Mouse (Mus musculus): ENCODE data around the gene Chmp6. TPM values are rescaled to one million over a fixed set of nuclear protein-coding genes. Genes with fewer than 3 reads are reported as not detected.

The Chmp6 gene
- total RNA-seq (2017), result 26.9 and 37.8 TPM in 2 replicates

- ATAC-seq (replicated peaks; ENCODE audit: low read depth, poor library complexity, severe bottlenecking), result peak; percentile 55
Observed at GRCm38 (mm10) chr11:119913291-119913934, at the start of gene Chmp6. Chmp6 (plus strand) TSS chr11:119913441.

GRCm38 (mm10) chr11:119866837-119867236 lies 46.4 kb upstream of the Chmp6 start:
- ATAC-seq (replicated peaks; ENCODE audit: low read depth, poor library complexity, severe bottlenecking), result no peak

GRCm38 (mm10) chr11:119868138-119868537 lies 45.1 kb upstream of the Chmp6 start:
- ATAC-seq (replicated peaks; ENCODE audit: low read depth, poor library complexity, severe bottlenecking), result no peak

GRCm38 (mm10) chr11:119868556-119868955 lies 44.7 kb upstream of the Chmp6 start:
- ATAC-seq (replicated peaks; ENCODE audit: low read depth, poor library complexity, severe bottlenecking), result no peak

- no peak for ATAC-seq (replicated peaks; ENCODE audit: low read depth, poor library complexity, severe bottlenecking)
Observed at GRCm38 (mm10) chr11:119871141-119871540, 42.1 kb upstream of the Chmp6 start.

- no peak for ATAC-seq (replicated peaks; ENCODE audit: low read depth, poor library complexity, severe bottlenecking)
Observed at GRCm38 (mm10) chr11:119873643-119874042, 39.6 kb upstream of the Chmp6 start.

- ATAC-seq (replicated peaks; ENCODE audit: low read depth, poor library complexity, severe bottlenecking), result peak; percentile 57; the same call in 1 of the 2 replicates
Observed at GRCm38 (mm10) chr11:119874841-119875240, 38.4 kb upstream of the Chmp6 start.

GRCm38 (mm10) chr11:119875685-119876084 lies 37.6 kb upstream of the Chmp6 start:
- peak; percentile 61 for ATAC-seq (replicated peaks; ENCODE audit: low read depth, poor library complexity, severe bottlenecking)

GRCm38 (mm10) chr11:119877124-119877523 lies 36.1 kb upstream of the Chmp6 start:
- ATAC-seq (replicated peaks; ENCODE audit: low read depth, poor library complexity, severe bottlenecking), result no peak

GRCm38 (mm10) chr11:119879573-119879972 lies 33.7 kb upstream of the Chmp6 start:
- no peak for ATAC-seq (replicated peaks; ENCODE audit: low read depth, poor library complexity, severe bottlenecking)

GRCm38 (mm10) chr11:119883646-119884045 lies 29.6 kb upstream of the Chmp6 start:
- ATAC-seq (replicated peaks; ENCODE audit: low read depth, poor library complexity, severe bottlenecking), result no peak

- ATAC-seq (replicated peaks; ENCODE audit: low read depth, poor library complexity, severe bottlenecking), result no peak
Observed at GRCm38 (mm10) chr11:119889966-119890365, 23.3 kb upstream of the Chmp6 start.

GRCm38 (mm10) chr11:119891601-119892215 lies 21.5 kb upstream of the Chmp6 start:
- no peak for ATAC-seq (replicated peaks; ENCODE audit: low read depth, poor library complexity, severe bottlenecking)

- ATAC-seq (replicated peaks; ENCODE audit: low read depth, poor library complexity, severe bottlenecking), result no peak
Observed at GRCm38 (mm10) chr11:119893667-119894236, 19.5 kb upstream of the Chmp6 start.

GRCm38 (mm10) chr11:119894634-119895033 lies 18.6 kb upstream of the Chmp6 start:
- peak; percentile 63 for ATAC-seq (replicated peaks; ENCODE audit: low read depth, poor library complexity, severe bottlenecking)

- no peak for ATAC-seq (replicated peaks; ENCODE audit: low read depth, poor library complexity, severe bottlenecking)
Observed at GRCm38 (mm10) chr11:119897041-119897440, 16.2 kb upstream of the Chmp6 start.

- no peak for ATAC-seq (replicated peaks; ENCODE audit: low read depth, poor library complexity, severe bottlenecking)
Observed at GRCm38 (mm10) chr11:119898976-119899375, 14.3 kb upstream of the Chmp6 start.

GRCm38 (mm10) chr11:119901174-119901573 lies 12.1 kb upstream of the Chmp6 start:
- ATAC-seq (replicated peaks; ENCODE audit: low read depth, poor library complexity, severe bottlenecking), result no peak

- no peak for ATAC-seq (replicated peaks; ENCODE audit: low read depth, poor library complexity, severe bottlenecking)
Observed at GRCm38 (mm10) chr11:119902891-119903290, 10.3 kb upstream of the Chmp6 start.

GRCm38 (mm10) chr11:119904621-119905286 lies 8.5 kb upstream of the Chmp6 start:
- ATAC-seq (replicated peaks; ENCODE audit: low read depth, poor library complexity, severe bottlenecking), result peak; percentile 62

GRCm38 (mm10) chr11:119905794-119906193 lies 7.4 kb upstream of the Chmp6 start:
- no peak for ATAC-seq (replicated peaks; ENCODE audit: low read depth, poor library complexity, severe bottlenecking)

Measured in common myeloid progenitor, adult 5-6 weeks (primary cell).